Mouse (Mus musculus): Measurements from ENCODE around the gene Mrfap1.

Gene Mrfap1

GRCm38 (mm10) chr5:36796296-36797014, at the start of gene Mrfap1:
Gene Mrfap1, minus strand, starts transcription at chr5:36796772.
- DNase-seq = peak; percentile 93

- DNase-seq = no peak
Observed at GRCm38 (mm10) chr5:36844490-36844889, 47.9 kb upstream of the Mrfap1 start.

GRCm38 (mm10) chr5:36841701-36842100, 45.1 kb upstream of the Mrfap1 start:
- no peak for DNase-seq

- no peak for DNase-seq
Observed at GRCm38 (mm10) chr5:36840092-36840491, 43.5 kb upstream of the Mrfap1 start.

GRCm38 (mm10) chr5:36839602-36840001, 43.0 kb upstream of the Mrfap1 start:
- no peak for DNase-seq

GRCm38 (mm10) chr5:36839032-36839431, 42.5 kb upstream of the Mrfap1 start:
- no peak for DNase-seq

- peak; percentile 40 to 53 for DNase-seq
Observed at GRCm38 (mm10) chr5:36835933-36836332, 39.4 kb upstream of the Mrfap1 start.

- peak in 1 of 2 experiments; percentile 17 for DNase-seq
Observed at GRCm38 (mm10) chr5:36831272-36831671, 34.7 kb upstream of the Mrfap1 start.

GRCm38 (mm10) chr5:36829913-36830879, 33.6 kb upstream of the Mrfap1 start, which contains the start of gene Man2b2:
Gene Man2b2, minus strand, starts transcription at chr5:36830653.
- DNase-seq = peak; percentile 87 to 93

- DNase-seq = no peak
Observed at GRCm38 (mm10) chr5:36829098-36829497, 32.5 kb upstream of the Mrfap1 start.

- no peak for DNase-seq
Observed at GRCm38 (mm10) chr5:36822907-36823306, 26.3 kb upstream of the Mrfap1 start.

GRCm38 (mm10) chr5:36820142-36820541, 23.6 kb upstream of the Mrfap1 start:
- peak; percentile 37 to 38 for DNase-seq

GRCm38 (mm10) chr5:36819742-36820141, 23.2 kb upstream of the Mrfap1 start:
- no peak for DNase-seq

GRCm38 (mm10) chr5:36817738-36818137, 21.2 kb upstream of the Mrfap1 start:
- DNase-seq = no peak

- no peak for DNase-seq
Observed at GRCm38 (mm10) chr5:36814554-36814953, 18.0 kb upstream of the Mrfap1 start.

- peak; percentile 31 to 65 for DNase-seq
Observed at GRCm38 (mm10) chr5:36811413-36811812, 14.8 kb upstream of the Mrfap1 start.

GRCm38 (mm10) chr5:36810634-36811033, 14.1 kb upstream of the Mrfap1 start:
- no peak for DNase-seq

GRCm38 (mm10) chr5:36809123-36809522, 12.6 kb upstream of the Mrfap1 start:
- DNase-seq = no peak

- no peak for DNase-seq
Observed at GRCm38 (mm10) chr5:36807106-36807505, 10.5 kb upstream of the Mrfap1 start.

GRCm38 (mm10) chr5:36797291-36797690, 719 bp upstream of the Mrfap1 start:
- DNase-seq = peak in 1 of 2 experiments; percentile 17

- DNase-seq = peak; percentile 68 to 74
Observed at GRCm38 (mm10) chr5:36795647-36796295, 801 bp downstream of the Mrfap1 start.

- DNase-seq = peak in 1 of 2 experiments; percentile 33
Observed at GRCm38 (mm10) chr5:36791861-36792260, 4.7 kb downstream of the Mrfap1 start.

- no peak for DNase-seq
Observed at GRCm38 (mm10) chr5:36786052-36786451, 10.5 kb downstream of the Mrfap1 start.
